Mouse (Mus musculus): ENCODE measurements around the gene Tssk3. TPM values are rescaled to one million over a fixed set of nuclear protein-coding genes. Genes with fewer than 3 reads are reported as not detected.
A peak's percentile ranks its signal among the peaks of the same experiment; 100 is the strongest.

The Tssk3 gene
- total RNA-seq, 2 experiments from 2014 or later, result not detected

GRCm38 (mm10) chr4:129451471-129452169, 39.2 kb downstream of the Tssk3 start:
- peak; percentile 53 for ATAC-seq (replicated peaks; ENCODE audit: poor library complexity)

GRCm38 (mm10) chr4:129450851-129451250, 40.0 kb downstream of the Tssk3 start:
- no peak for ATAC-seq (replicated peaks; ENCODE audit: poor library complexity)

- ATAC-seq (replicated peaks; ENCODE audit: poor library complexity), result no peak
Measured at GRCm38 (mm10) chr4:129448713-129449112, 42.1 kb downstream of the Tssk3 start.

GRCm38 (mm10) chr4:129447778-129448563, 42.9 kb downstream of the Tssk3 start:
- no peak for ATAC-seq (replicated peaks; ENCODE audit: poor library complexity)

GRCm38 (mm10) chr4:129447360-129447759, 43.5 kb downstream of the Tssk3 start:
- no peak for ATAC-seq (replicated peaks; ENCODE audit: poor library complexity)

GRCm38 (mm10) chr4:129441145-129441544, 49.7 kb downstream of the Tssk3 start:
- ATAC-seq (replicated peaks; ENCODE audit: poor library complexity), result no peak

- no peak for ATAC-seq (replicated peaks; ENCODE audit: poor library complexity)
Measured at GRCm38 (mm10) chr4:129440340-129441063, 50.3 kb downstream of the Tssk3 start, which contains the start of gene Zbtb8b. Gene Zbtb8b, minus strand, starts transcription at chr4:129440853.

Other genes with a start within 250 kb of the Tssk3 start
- 0.12 and 0.25 TPM in 2 replicates for gene C77080, start 229.6 kb downstream of the Tssk3 start, total RNA-seq (2015)
- gene C77080, start 229.6 kb downstream of the Tssk3 start, total RNA-seq (2017), result not detected in 2 replicates
- gene Sync, start 203.4 kb downstream of the Tssk3 start, total RNA-seq (2015), result not detected in 2 replicates
- 0.08 TPM in 1 of 2 replicates, not detected in the other for gene Sync, start 203.4 kb downstream of the Tssk3 start, total RNA-seq (2017)
- gene Rbbp4, start 155.7 kb downstream of the Tssk3 start, total RNA-seq (2015), result 233 and 259 TPM in 2 replicates
- gene Rbbp4, start 155.7 kb downstream of the Tssk3 start, total RNA-seq (2017), result 122 and 137 TPM in 2 replicates
- gene Zbtb8os, start 155.3 kb downstream of the Tssk3 start, total RNA-seq (2015), result 81.4 and 89.6 TPM in 2 replicates
- 94.6 and 102 TPM in 2 replicates for gene Zbtb8os, start 155.3 kb downstream of the Tssk3 start, total RNA-seq (2017)
- gene Zbtb8a, start 112.9 kb downstream of the Tssk3 start, total RNA-seq (2015), result 2.1 and 2.6 TPM in 2 replicates
- 5.4 and 7.3 TPM in 2 replicates for gene Zbtb8a, start 112.9 kb downstream of the Tssk3 start, total RNA-seq (2017)
- not detected in 2 replicates for gene Zbtb8b, start 50.2 kb downstream of the Tssk3 start, total RNA-seq (2015)
- not detected in 2 replicates for gene Zbtb8b, start 50.2 kb downstream of the Tssk3 start, total RNA-seq (2017)
- gene Bsdc1, start 29.4 kb downstream of the Tssk3 start, total RNA-seq (2015), result 14.4 and 14.6 TPM in 2 replicates
- 23.1 and 24.8 TPM in 2 replicates for gene Bsdc1, start 29.4 kb downstream of the Tssk3 start, total RNA-seq (2017)
- not detected in 2 replicates for gene Fam229a, start 168 bp upstream of the Tssk3 start, total RNA-seq (2015)
- gene Fam229a, start 168 bp upstream of the Tssk3 start, total RNA-seq (2017), result not detected in 2 replicates
- gene Marcksl1, start 22.6 kb upstream of the Tssk3 start, total RNA-seq (2015), result 56.8 and 62.3 TPM in 2 replicates
- gene Marcksl1, start 22.6 kb upstream of the Tssk3 start, total RNA-seq (2017), result 37.5 and 43.9 TPM in 2 replicates
- gene Hdac1, start 51.7 kb upstream of the Tssk3 start, total RNA-seq (2015), result 114 and 119 TPM in 2 replicates
- 58.5 and 79.7 TPM in 2 replicates for gene Hdac1, start 51.7 kb upstream of the Tssk3 start, total RNA-seq (2017)
- gene Lck, start 82.6 kb upstream of the Tssk3 start, total RNA-seq (2015), result 1.2 and 2.7 TPM in 2 replicates
- gene Lck, start 82.6 kb upstream of the Tssk3 start, total RNA-seq (2017), result 3.5 and 4.4 TPM in 2 replicates
- not detected in 2 replicates for gene Fam167b, start 87.5 kb upstream of the Tssk3 start, total RNA-seq (2015)
- gene Fam167b, start 87.5 kb upstream of the Tssk3 start, total RNA-seq (2017), result not detected in 2 replicates
- gene Eif3i, start 109.6 kb upstream of the Tssk3 start, total RNA-seq (2015), result 405 and 434 TPM in 2 replicates
- gene Eif3i, start 109.6 kb upstream of the Tssk3 start, total RNA-seq (2017), result 298 and 336 TPM in 2 replicates
- 97.2 and 104 TPM in 2 replicates for gene Tmem234, start 109.6 kb upstream of the Tssk3 start, total RNA-seq (2015)
- 100 and 123 TPM in 2 replicates for gene Tmem234, start 109.6 kb upstream of the Tssk3 start, total RNA-seq (2017)
- 1.3 TPM in 1 of 2 replicates, not detected in the other for gene Dcdc2b, start 123.2 kb upstream of the Tssk3 start, total RNA-seq (2015)
- gene Dcdc2b, start 123.2 kb upstream of the Tssk3 start, total RNA-seq (2017), result 0.81 TPM in 1 of 2 replicates, not detected in the other
- 11.3 and 17.5 TPM in 2 replicates for gene Iqcc, start 128.1 kb upstream of the Tssk3 start, total RNA-seq (2015)
- 16.8 and 17.9 TPM in 2 replicates for gene Iqcc, start 128.1 kb upstream of the Tssk3 start, total RNA-seq (2017)
- 43.6 and 55.5 TPM in 2 replicates for gene Ccdc28b, start 132.9 kb upstream of the Tssk3 start, total RNA-seq (2015)
- gene Ccdc28b, start 132.9 kb upstream of the Tssk3 start, total RNA-seq (2017), result 53.6 and 57.7 TPM in 2 replicates
- gene Txlna, start 150.0 kb upstream of the Tssk3 start, total RNA-seq (2015), result 29.9 and 34.6 TPM in 2 replicates
- gene Txlna, start 150.0 kb upstream of the Tssk3 start, total RNA-seq (2017), result 115 and 143 TPM in 2 replicates
- gene Kpna6, start 181.7 kb upstream of the Tssk3 start, total RNA-seq (2015), result 23.4 and 30.0 TPM in 2 replicates
- gene Kpna6, start 181.7 kb upstream of the Tssk3 start, total RNA-seq (2017), result 20.4 and 20.9 TPM in 2 replicates
- gene Tmem39b, start 205.8 kb upstream of the Tssk3 start, total RNA-seq (2015), result 23.5 and 26.4 TPM in 2 replicates
- gene Tmem39b, start 205.8 kb upstream of the Tssk3 start, total RNA-seq (2017), result 3.0 and 7.3 TPM in 2 replicates

Data from megakaryocyte progenitor cell, adult 5-6 weeks (primary cell).